Mouse (Mus musculus): Measurements from ENCODE around the gene Ccdc181. TPM values are rescaled to one million over a fixed set of nuclear protein-coding genes. Genes with fewer than 3 reads are reported as not detected.
A peak's percentile ranks its signal among the peaks of the same experiment; 100 is the strongest.
"Not testable (repeated sequence)": the region's sequence is repeated elsewhere in the genome, so short reads cannot be mapped to it uniquely, and the experiment has no call there.

Gene Ccdc181
- polyA plus RNA-seq (2012; rRNA removed): 6.7 and 8.8 TPM in 2 replicates

GRCm38 (mm10) chr1:164275455-164275954, at the start of gene Ccdc181:
TSS of gene Ccdc181 (plus strand) at chr1:164275585.
- H3K4me1 ChIP-seq (ENCODE audit: control insufficient read depth, insufficient read depth, low read length): no peaks in the 10 kb centered on the region
- peak; percentile 97 for DNase-seq
- no peak for TF ChIP-seq CTCF (conservative IDR thresholded peaks at IDR 0.05; ENCODE audit: insufficient read depth, insufficient read length, low read depth, low read length)
- no peak for TF ChIP-seq POLR2A (IDR thresholded peaks at IDR 0.05; ENCODE audit: low read depth, low read length)
- H3K4me3 ChIP-seq (ENCODE audit: insufficient read depth, low read depth, low read length): peak within 1 kb of the TSS; percentile 90
- WGBS: under 1% methylated on average over 31 of the region's 31 CpGs
- no peaks in the 10 kb centered on the region; the same call in 1 of the 2 replicates for H3K27me3 ChIP-seq (replicated peaks; ENCODE audit: control insufficient read depth, insufficient read depth, low read length)
- no peaks in the 10 kb centered on the region for H3K36me3 ChIP-seq (ENCODE audit: control insufficient read depth, insufficient read depth, low read length)
- H3K27ac ChIP-seq (ENCODE audit: insufficient read depth, low read depth, low read length): peak within 1 kb of the TSS; percentile 25; the same call in 1 of the 2 replicates

DNA sequence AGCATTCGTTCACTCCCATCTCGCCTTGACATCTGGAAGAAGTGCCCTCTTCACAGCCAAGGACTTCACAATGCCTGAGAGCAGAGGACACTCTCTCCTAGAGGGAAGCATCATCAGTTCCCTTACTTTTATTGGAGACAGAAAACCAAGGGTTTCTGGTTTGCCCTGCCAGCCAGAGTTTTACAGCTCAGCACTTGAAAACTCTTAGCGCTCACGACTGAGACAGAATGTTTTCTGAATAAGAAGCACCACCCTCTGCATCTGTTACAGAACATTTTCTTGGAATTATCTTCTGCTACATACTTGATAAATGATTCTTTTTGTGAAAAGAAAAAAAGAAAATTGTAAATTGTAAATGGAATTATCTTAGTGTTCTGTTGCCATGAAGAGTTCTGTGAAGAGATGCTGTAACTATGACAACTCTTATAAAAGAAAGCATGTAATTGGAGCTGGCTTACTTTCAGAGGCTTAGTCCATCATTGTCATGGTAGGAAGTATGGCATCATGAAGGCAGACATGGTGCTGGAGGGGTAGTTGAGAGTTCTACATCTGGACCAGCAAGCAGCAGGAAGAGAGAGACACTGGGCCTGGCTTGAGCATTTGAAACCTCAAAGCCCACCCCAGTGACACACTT, 43.3 kb upstream of the Ccdc181 start:
- WGBS: 81% methylated on average over 2 of the region's 4 CpGs

GRCm38 (mm10) chr1:164233447-164233846, 41.9 kb upstream of the Ccdc181 start:
- Histone ChIP-seq H3K27ac (ENCODE audit: insufficient read depth, low read depth, low read length) (no peak overlapping the region), H3K4me1 (ENCODE audit: control insufficient read depth, insufficient read depth, low read length) (no peaks in the 10 kb centered on the region), H3K4me3 (ENCODE audit: insufficient read depth, low read depth, low read length) (no peak overlapping the region), H3K27me3 (replicated peaks; ENCODE audit: control insufficient read depth, insufficient read depth, low read length) (no peaks in the 10 kb centered on the region), H3K36me3 (ENCODE audit: control insufficient read depth, insufficient read depth, low read length) (no peaks in the 10 kb centered on the region)
- no peak for DNase-seq
- TF ChIP-seq POLR2A (IDR thresholded peaks at IDR 0.05; ENCODE audit: low read depth, low read length): no peak
- TF ChIP-seq CTCF (conservative IDR thresholded peaks at IDR 0.05; ENCODE audit: insufficient read depth, insufficient read length, low read depth, low read length): no peak
- WGBS: 83% methylated on average over 1 of the region's 1 CpGs

More for the DNA sequence above, 43.3 kb upstream of the Ccdc181 start:
- not testable (repeated sequence) for DNase-seq; H3K36me3 ChIP-seq (ENCODE audit: control insufficient read depth, insufficient read depth, low read length); H3K27ac ChIP-seq (ENCODE audit: insufficient read depth, low read depth, low read length); H3K4me1 ChIP-seq (ENCODE audit: control insufficient read depth, insufficient read depth, low read length); H3K4me3 ChIP-seq (ENCODE audit: insufficient read depth, low read depth, low read length); H3K27me3 ChIP-seq (replicated peaks; ENCODE audit: control insufficient read depth, insufficient read depth, low read length)

- no peak for TF ChIP-seq CTCF (conservative IDR thresholded peaks at IDR 0.05; ENCODE audit: insufficient read depth, insufficient read length, low read depth, low read length)
- TF ChIP-seq POLR2A (IDR thresholded peaks at IDR 0.05; ENCODE audit: low read depth, low read length): no peak
- H3K27me3 ChIP-seq (replicated peaks; ENCODE audit: control insufficient read depth, insufficient read depth, low read length): no peaks in the 10 kb centered on the region
- DNase-seq: no peak
- H3K27ac ChIP-seq (ENCODE audit: insufficient read depth, low read depth, low read length): no peak overlapping the region
- WGBS: 58% methylated on average over 7 of the region's 7 CpGs
- no peaks in the 10 kb centered on the region for H3K36me3 ChIP-seq (ENCODE audit: control insufficient read depth, insufficient read depth, low read length)
- no peaks in the 10 kb centered on the region for H3K4me1 ChIP-seq (ENCODE audit: control insufficient read depth, insufficient read depth, low read length)
- no peak overlapping the region for H3K4me3 ChIP-seq (ENCODE audit: insufficient read depth, low read depth, low read length)
Measured at GRCm38 (mm10) chr1:164235078-164235477, 40.3 kb upstream of the Ccdc181 start.

GRCm38 (mm10) chr1:164236078-164236477, 39.3 kb upstream of the Ccdc181 start:
- H3K4me1 ChIP-seq (ENCODE audit: control insufficient read depth, insufficient read depth, low read length): no peaks in the 10 kb centered on the region
- WGBS: 46% methylated on average over 7 of the region's 7 CpGs
- no peaks in the 10 kb centered on the region for H3K36me3 ChIP-seq (ENCODE audit: control insufficient read depth, insufficient read depth, low read length)
- TF ChIP-seq POLR2A (IDR thresholded peaks at IDR 0.05; ENCODE audit: low read depth, low read length) (no peak), CTCF (conservative IDR thresholded peaks at IDR 0.05; ENCODE audit: insufficient read depth, insufficient read length, low read depth, low read length) (no peak)
- no peak overlapping the region for H3K4me3 ChIP-seq (ENCODE audit: insufficient read depth, low read depth, low read length)
- peak; percentile 58 for DNase-seq
- no peak overlapping the region for H3K27ac ChIP-seq (ENCODE audit: insufficient read depth, low read depth, low read length)
- H3K27me3 ChIP-seq (replicated peaks; ENCODE audit: control insufficient read depth, insufficient read depth, low read length): no peaks in the 10 kb centered on the region

DNA sequence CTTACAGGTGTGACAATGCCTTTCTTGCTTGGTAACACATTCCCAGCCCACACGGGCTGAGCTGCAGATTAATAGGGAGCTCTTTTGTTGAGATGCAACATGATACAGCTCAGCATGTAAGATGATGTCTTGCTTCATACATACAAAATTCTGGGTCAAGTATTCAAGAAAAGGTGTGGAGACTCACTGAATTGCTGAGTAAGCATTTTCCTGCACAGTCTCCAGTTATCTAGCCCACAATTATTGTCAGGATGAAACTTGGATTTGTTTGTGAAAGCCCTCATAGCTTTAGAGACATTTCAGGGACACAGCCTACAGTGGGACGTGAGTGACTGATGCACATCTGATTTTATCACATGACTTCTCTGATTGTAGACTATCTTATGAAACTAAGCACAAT, 33.9 kb upstream of the Ccdc181 start:
- no peaks in the 10 kb centered on the region for H3K36me3 ChIP-seq (ENCODE audit: control insufficient read depth, insufficient read depth, low read length)
- H3K4me1 ChIP-seq (ENCODE audit: control insufficient read depth, insufficient read depth, low read length): no peaks in the 10 kb centered on the region
- DNase-seq: no peak
- no peaks in the 10 kb centered on the region for H3K27me3 ChIP-seq (replicated peaks; ENCODE audit: control insufficient read depth, insufficient read depth, low read length)
- H3K27ac ChIP-seq (ENCODE audit: insufficient read depth, low read depth, low read length): no peak overlapping the region
- WGBS: 76% methylated on average over 2 of the region's 2 CpGs
- H3K4me3 ChIP-seq (ENCODE audit: insufficient read depth, low read depth, low read length): no peak overlapping the region
- no peak for TF ChIP-seq CTCF (conservative IDR thresholded peaks at IDR 0.05; ENCODE audit: insufficient read depth, insufficient read length, low read depth, low read length)
- TF ChIP-seq POLR2A (IDR thresholded peaks at IDR 0.05; ENCODE audit: low read depth, low read length): no peak

- H3K36me3 ChIP-seq (ENCODE audit: control insufficient read depth, insufficient read depth, low read length): no peaks in the 10 kb centered on the region
- H3K4me1 ChIP-seq (ENCODE audit: control insufficient read depth, insufficient read depth, low read length): peaks cover 5% of the 10 kb centered on the region; the same call in 1 of the 2 replicates
- TF ChIP-seq POLR2A (IDR thresholded peaks at IDR 0.05; ENCODE audit: low read depth, low read length) (no peak), CTCF (conservative IDR thresholded peaks at IDR 0.05; ENCODE audit: insufficient read depth, insufficient read length, low read depth, low read length) (no peak)
- 72% methylated on average over 8 of the region's 8 CpGs for WGBS
- H3K27ac ChIP-seq (ENCODE audit: insufficient read depth, low read depth, low read length): no peak overlapping the region
- H3K27me3 ChIP-seq (replicated peaks; ENCODE audit: control insufficient read depth, insufficient read depth, low read length): no peaks in the 10 kb centered on the region
- no peak for DNase-seq
- no peak overlapping the region for H3K4me3 ChIP-seq (ENCODE audit: insufficient read depth, low read depth, low read length)
Measured at GRCm38 (mm10) chr1:164242809-164243208, 32.6 kb upstream of the Ccdc181 start.

Data from kidney, adult 2 months (tissue).